Mouse (Mus musculus): Measurements from ENCODE around the gene Olfr1458. TPM values are rescaled to one million over a fixed set of nuclear protein-coding genes. Genes with fewer than 3 reads are reported as not detected.

Olfr1458 gene
- polyA plus RNA-seq (2014; fragmentation: Nextera tagmentation; extraction: Ambion mirVana), result not detected in 2 replicates

DNA sequence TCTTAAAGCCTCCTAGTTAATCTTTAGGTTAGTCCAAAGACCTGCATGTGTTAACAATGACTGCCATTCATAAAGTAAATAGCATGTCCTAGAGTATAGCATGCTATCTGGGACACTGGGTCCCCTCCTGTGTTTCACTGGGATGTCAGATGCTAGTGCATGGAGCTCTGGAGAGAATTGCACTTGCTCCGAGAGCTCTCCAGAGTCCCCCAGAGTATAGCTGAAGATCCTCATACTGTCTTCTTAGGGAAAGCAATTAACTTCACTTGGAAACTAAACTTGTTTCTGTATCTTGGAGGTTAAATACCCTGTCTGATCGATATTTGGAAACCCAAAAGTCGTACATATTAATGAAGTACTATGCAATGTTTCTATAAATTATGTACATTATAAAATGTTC lies at the start of gene Olfr1458:
TSS of gene Olfr1458 (minus strand) at position 101 of the 400 bp plus-strand sequence.
- ATAC-seq (ENCODE audit: low FRiP score) (no peak), DNase-seq (ENCODE audit: low spot score, missing footprints) (no peak)
- H3K9me3 ChIP-seq (ENCODE audit: control insufficient read depth, low read length), result no peaks in the 10 kb centered on the region; the same call in 1 of the 2 replicates
- no peak within 1 kb of the TSS for H3K4me3 ChIP-seq (ENCODE audit: low read depth, low read length)
- no peak within 1 kb of the TSS for H3K9ac ChIP-seq (ENCODE audit: low read length)
- H3K27me3 ChIP-seq (ENCODE audit: control insufficient read depth, insufficient read depth, low read length), result no peaks in the 10 kb centered on the region
- no peaks in the 10 kb centered on the region for H3K4me1 ChIP-seq (ENCODE audit: control insufficient read depth, insufficient read depth, low read length)
- H3K27ac ChIP-seq (ENCODE audit: low read depth, low read length), result no peak within 1 kb of the TSS
- no peak within 1 kb of the TSS for H3K4me2 ChIP-seq
- H3K36me3 ChIP-seq (ENCODE audit: control insufficient read depth, insufficient read depth, low read length), result no peaks in the 10 kb centered on the region
- WGBS, result 76% methylated on average over 3 of the region's 3 CpGs

DNA sequence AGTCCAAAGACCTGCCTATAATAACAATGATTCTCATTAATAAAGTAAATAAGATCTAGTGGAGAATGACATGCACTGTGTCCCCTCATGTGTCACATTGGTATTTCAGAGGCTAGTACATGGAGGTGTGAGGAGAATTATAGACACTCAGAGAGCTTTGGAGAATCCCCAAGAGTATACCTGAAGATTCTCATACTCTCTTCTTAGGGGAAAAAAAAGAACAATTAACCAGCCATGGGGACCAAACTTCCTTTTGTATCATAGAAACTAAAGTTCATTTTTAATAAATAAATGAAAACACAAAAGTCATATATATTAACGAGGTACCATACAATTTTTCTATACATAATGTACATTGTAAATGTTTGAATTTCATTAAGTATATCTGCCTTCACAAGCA lies 42.9 kb upstream of the Olfr1458 start, which contains the start of gene Olfr1459:
TSS of gene Olfr1459 (minus strand) at position 101 of the 400 bp plus-strand sequence.
- 71% methylated on average over 1 of the region's 1 CpGs for WGBS
- no peak within 1 kb of the TSS for H3K27ac ChIP-seq (ENCODE audit: low read depth, low read length)
- H3K4me3 ChIP-seq (ENCODE audit: low read depth, low read length), result no peak within 1 kb of the TSS
- ATAC-seq (ENCODE audit: low FRiP score) (no peak), DNase-seq (ENCODE audit: low spot score, missing footprints) (no peak)
- no peak within 1 kb of the TSS for H3K4me2 ChIP-seq
- H3K9ac ChIP-seq (ENCODE audit: low read length), result no peak within 1 kb of the TSS
- no peaks in the 10 kb centered on the region for H3K36me3 ChIP-seq (ENCODE audit: control insufficient read depth, insufficient read depth, low read length)
- no peaks in the 10 kb centered on the region for H3K4me1 ChIP-seq (ENCODE audit: control insufficient read depth, insufficient read depth, low read length)
- H3K27me3 ChIP-seq (ENCODE audit: control insufficient read depth, insufficient read depth, low read length), result no peaks in the 10 kb centered on the region
- peaks cover 3% of the 10 kb centered on the region; the same call in 1 of the 2 replicates for H3K9me3 ChIP-seq (ENCODE audit: control insufficient read depth, low read length)

DNA sequence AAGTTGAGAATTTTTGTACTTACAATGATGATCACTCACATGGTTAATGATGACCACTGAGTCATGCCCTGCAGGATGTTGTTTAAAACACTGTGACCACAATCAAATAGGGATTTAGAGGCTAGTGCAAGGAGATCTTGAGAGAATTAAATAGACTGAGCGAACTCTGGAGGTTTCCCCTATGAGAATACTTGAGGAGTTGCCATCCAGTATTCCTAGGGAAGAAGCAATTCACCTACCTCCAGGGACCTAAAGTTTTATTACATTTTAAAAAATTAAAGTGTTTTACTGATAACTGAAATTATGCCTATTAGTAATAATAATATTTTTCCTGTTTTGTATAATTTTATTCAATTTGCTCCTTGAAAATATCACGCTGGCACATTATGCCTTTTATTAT lies 8.8 kb downstream of the Olfr1458 start, which contains the start of gene Olfr1457:
TSS of gene Olfr1457 (minus strand) at position 101 of the 400 bp plus-strand sequence.
- Histone ChIP-seq H3K9me3 (ENCODE audit: control insufficient read depth, low read length) (peaks cover 4% of the 10 kb centered on the region; the same call in 1 of the 2 replicates), H3K4me3 (ENCODE audit: low read depth, low read length) (no peak within 1 kb of the TSS), H3K36me3 (ENCODE audit: control insufficient read depth, insufficient read depth, low read length) (no peaks in the 10 kb centered on the region), H3K4me2 (no peak within 1 kb of the TSS), H3K27me3 (ENCODE audit: control insufficient read depth, insufficient read depth, low read length) (no peaks in the 10 kb centered on the region), H3K27ac (ENCODE audit: low read depth, low read length) (no peak within 1 kb of the TSS), H3K4me1 (ENCODE audit: control insufficient read depth, insufficient read depth, low read length) (no peaks in the 10 kb centered on the region), H3K9ac (ENCODE audit: low read length) (no peak within 1 kb of the TSS)
- DNase-seq (ENCODE audit: low spot score, missing footprints) (no peak), ATAC-seq (ENCODE audit: low FRiP score) (no peak)
- WGBS, result 81% methylated on average over 2 of the region's 2 CpGs

DNA sequence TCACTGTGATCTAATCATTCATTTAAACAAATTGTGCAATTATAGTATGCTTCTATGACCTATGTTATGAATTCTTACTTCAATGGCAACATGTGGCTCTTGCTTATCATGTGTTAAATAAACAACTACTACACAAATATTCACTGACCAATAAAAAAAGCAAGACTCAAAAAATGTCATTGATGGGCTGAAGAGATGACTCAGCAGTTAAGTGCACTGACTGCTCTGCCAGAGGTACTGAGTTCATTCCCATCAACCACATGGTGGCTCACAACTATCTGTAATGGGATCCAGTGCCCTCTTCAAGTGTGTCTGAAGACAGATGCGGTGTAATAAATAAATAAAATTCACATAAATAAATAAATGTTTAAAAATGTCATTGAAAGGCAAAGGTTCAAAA lies 12.7 kb downstream of the Olfr1458 start:
- Histone ChIP-seq H3K9ac (ENCODE audit: low read length) (no peak overlapping the region), H3K27me3 (ENCODE audit: control insufficient read depth, insufficient read depth, low read length) (no peaks in the 10 kb centered on the region), H3K4me1 (ENCODE audit: control insufficient read depth, insufficient read depth, low read length) (no peaks in the 10 kb centered on the region), H3K9me3 (ENCODE audit: control insufficient read depth, low read length) (peaks cover 4% of the 10 kb centered on the region; the same call in 1 of the 2 replicates), H3K4me2 (no peak overlapping the region), H3K36me3 (ENCODE audit: control insufficient read depth, insufficient read depth, low read length) (no peaks in the 10 kb centered on the region), H3K27ac (ENCODE audit: low read depth, low read length) (no peak overlapping the region), H3K4me3 (ENCODE audit: low read depth, low read length) (no peak overlapping the region)
- 93% methylated on average over 1 of the region's 1 CpGs for WGBS
- DNase-seq (ENCODE audit: low spot score, missing footprints) (no peak), ATAC-seq (ENCODE audit: low FRiP score) (no peak)

DNA sequence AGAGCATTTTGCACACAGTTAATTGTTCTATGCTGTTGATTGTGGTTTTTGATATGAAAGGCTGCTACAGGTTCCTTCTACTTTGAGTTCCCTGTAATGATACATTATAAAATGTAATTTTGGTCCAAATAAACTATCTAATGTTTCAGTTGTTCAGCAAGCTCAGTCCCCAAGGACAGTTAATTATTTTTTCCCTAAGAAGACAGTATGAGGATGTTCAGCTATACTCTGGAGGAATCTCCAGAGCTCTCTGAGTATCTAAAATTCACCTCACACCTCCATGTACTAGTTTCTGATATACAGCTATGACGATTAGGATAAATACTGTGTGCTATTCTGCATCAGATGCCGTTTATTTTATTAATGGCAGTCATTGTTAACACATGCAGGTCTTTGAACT lies 46.3 kb downstream of the Olfr1458 start, which contains the start of gene Olfr1454:
TSS of gene Olfr1454 (plus strand) at position 301 of the 400 bp plus-strand sequence.
- WGBS, result 81% methylated on average over 2 of the region's 2 CpGs
- Histone ChIP-seq H3K9ac (ENCODE audit: low read length) (no peak within 1 kb of the TSS), H3K9me3 (ENCODE audit: control insufficient read depth, low read length) (peaks cover 16% of the 10 kb centered on the region; the same call in 1 of the 2 replicates), H3K36me3 (ENCODE audit: control insufficient read depth, insufficient read depth, low read length) (no peaks in the 10 kb centered on the region), H3K4me1 (ENCODE audit: control insufficient read depth, insufficient read depth, low read length) (no peaks in the 10 kb centered on the region), H3K27me3 (ENCODE audit: control insufficient read depth, insufficient read depth, low read length) (no peaks in the 10 kb centered on the region), H3K4me3 (ENCODE audit: low read depth, low read length) (no peak within 1 kb of the TSS), H3K4me2 (no peak within 1 kb of the TSS), H3K27ac (ENCODE audit: low read depth, low read length) (no peak within 1 kb of the TSS)
- no peak for DNase-seq (ENCODE audit: low spot score, missing footprints)
- no peak for ATAC-seq (ENCODE audit: low FRiP score)

Other genes with a start within 250 kb of the Olfr1458 start
- not detected in 2 replicates for gene Olfr1444, start 249.5 kb downstream of the Olfr1458 start, polyA plus RNA-seq (2014; fragmentation: Nextera tagmentation; extraction: Ambion mirVana)
- gene Olfr1445, start 222.9 kb downstream of the Olfr1458 start, polyA plus RNA-seq (2014; fragmentation: Nextera tagmentation; extraction: Ambion mirVana), result not detected in 2 replicates
- gene Olfr1446, start 213.3 kb downstream of the Olfr1458 start, polyA plus RNA-seq (2014; fragmentation: Nextera tagmentation; extraction: Ambion mirVana), result not detected in 2 replicates
- gene Olfr1447, start 203.0 kb downstream of the Olfr1458 start, polyA plus RNA-seq (2014; fragmentation: Nextera tagmentation; extraction: Ambion mirVana), result not detected in 2 replicates
- gene Olfr1448, start 182.4 kb downstream of the Olfr1458 start, polyA plus RNA-seq (2014; fragmentation: Nextera tagmentation; extraction: Ambion mirVana), result not detected in 2 replicates
- gene Olfr1449, start 175.9 kb downstream of the Olfr1458 start, polyA plus RNA-seq (2014; fragmentation: Nextera tagmentation; extraction: Ambion mirVana), result not detected in 2 replicates
- gene Olfr1450, start 156.5 kb downstream of the Olfr1458 start, polyA plus RNA-seq (2014; fragmentation: Nextera tagmentation; extraction: Ambion mirVana), result not detected in 2 replicates
- not detected in 2 replicates for gene Olfr1451, start 111.8 kb downstream of the Olfr1458 start, polyA plus RNA-seq (2014; fragmentation: Nextera tagmentation; extraction: Ambion mirVana)
- gene Olfr1453, start 78.4 kb downstream of the Olfr1458 start, polyA plus RNA-seq (2014; fragmentation: Nextera tagmentation; extraction: Ambion mirVana), result not detected in 2 replicates
- gene Olfr1454, start 46.2 kb downstream of the Olfr1458 start, polyA plus RNA-seq (2014; fragmentation: Nextera tagmentation; extraction: Ambion mirVana), result not detected in 2 replicates
- gene Olfr1457, start 8.9 kb downstream of the Olfr1458 start, polyA plus RNA-seq (2014; fragmentation: Nextera tagmentation; extraction: Ambion mirVana), result not detected in 2 replicates
- not detected in 2 replicates for gene Olfr1459, start 42.8 kb upstream of the Olfr1458 start, polyA plus RNA-seq (2014; fragmentation: Nextera tagmentation; extraction: Ambion mirVana)
- gene Olfr1461, start 56.2 kb upstream of the Olfr1458 start, polyA plus RNA-seq (2014; fragmentation: Nextera tagmentation; extraction: Ambion mirVana), result not detected in 2 replicates
- not detected in 2 replicates for gene Olfr1462, start 79.0 kb upstream of the Olfr1458 start, polyA plus RNA-seq (2014; fragmentation: Nextera tagmentation; extraction: Ambion mirVana)
- not detected in 2 replicates for gene Olfr1463, start 124.6 kb upstream of the Olfr1458 start, polyA plus RNA-seq (2014; fragmentation: Nextera tagmentation; extraction: Ambion mirVana)
- gene Olfr1465, start 208.8 kb upstream of the Olfr1458 start, polyA plus RNA-seq (2014; fragmentation: Nextera tagmentation; extraction: Ambion mirVana), result not detected in 2 replicates
- gene Olfr1466, start 232.1 kb upstream of the Olfr1458 start, polyA plus RNA-seq (2014; fragmentation: Nextera tagmentation; extraction: Ambion mirVana), result not detected in 2 replicates

All from midbrain, embryonic 11.5 days (tissue).